Mouse (Mus musculus) midbrain, postnatal 0 days (tissue): ENCODE measurements around the gene Abhd12. TPM values are rescaled to one million over a fixed set of nuclear protein-coding genes. Genes with fewer than 3 reads are reported as not detected.

ENCODE experiments used
- ATAC-seq: fragments of 200-750 bp; cut with Nextera tagmentation; 2 replicates; pipeline ENCODE4 v1.8.0; 2017; ENCODE audit warnings: moderate number of reproducible peaks, mild to moderate bottlenecking, moderate TSS enrichment, moderate library complexity; ENCODE audit not compliant: low FRiP score
- DNase-seq: peaks from one replicate; pipeline ENCODE4 v3.0.0-alpha.2; 2015; ENCODE audit warnings: low spot score
- H3K27ac ChIP-seq: fragments of 300-500 bp; sonication (generic); 2 replicates; pipeline ENCODE4 v1.5.1; 2014; ENCODE audit warnings: low read depth, mild to moderate bottlenecking, low read length, mixed read lengths
- H3K27me3 ChIP-seq: fragments of 300-500 bp; sonication (generic); 2 replicates; pipeline ENCODE4 v1.6.1; 2014; ENCODE audit warnings: low read length, control low read depth, mixed read lengths; ENCODE audit not compliant: insufficient read depth
- H3K36me3 ChIP-seq: fragments of 300-500 bp; sonication (generic); 2 replicates; pipeline ENCODE4 v1.6.1; 2014; ENCODE audit warnings: low read length, control low read depth, mixed read lengths; ENCODE audit not compliant: insufficient read depth
- H3K4me1 ChIP-seq: fragments of 300-500 bp; sonication (generic); 2 replicates; pipeline ENCODE4 v1.6.1; 2014; ENCODE audit warnings: mild to moderate bottlenecking, control low read depth, antibody characterized with exemption, low read length, mixed read lengths; ENCODE audit not compliant: insufficient read depth
- H3K4me2 ChIP-seq: fragments of 300-500 bp; sonication (generic); 2 replicates; pipeline ENCODE4 v1.6.1; 2014; ENCODE audit warnings: low read depth, mild to moderate bottlenecking, low read length, mixed read lengths; ENCODE audit not compliant: poor library complexity, severe bottlenecking
- H3K4me3 ChIP-seq: fragments of 300-500 bp; sonication (generic); 2 replicates; pipeline ENCODE4 v1.5.1; 2014; ENCODE audit warnings: low read depth, mild to moderate bottlenecking, low read length, moderate library complexity
- H3K9ac ChIP-seq: fragments of 300-500 bp; sonication (generic); replicated peaks from 2 replicates; pipeline ENCODE4 v1.6.1; 2014; ENCODE audit warnings: mild to moderate bottlenecking, low read length, moderate library complexity, mixed read lengths; ENCODE audit not compliant: poor library complexity, severe bottlenecking
- H3K9me3 ChIP-seq: fragments of 300-500 bp; sonication (generic); 2 replicates; pipeline ENCODE4 v1.6.1; 2016; ENCODE audit warnings: low read length, control low read depth
- CTCF ChIP-seq: IDR thresholded peaks from 2 replicates; pipeline ENCODE4 v1.5.1; 2016; ENCODE audit warnings: antibody characterized with exemption, mild to moderate bottlenecking
- WGBS: fragments of 180-500 bp; shearing (Covaris S2); extraction: QIAGEN DNeasy Blood & Tissue Kit; methylation state at CpG from one replicate; pipeline ENCODE4 v1.1.7; 2014; 5-methylcytosine and 5-hydroxymethylcytosine counted together
- polyA plus RNA-seq: library from polyadenylated mRNA; unstranded; fragments of >200 nt; fragmentation: Nextera tagmentation; extraction: Ambion mirVana; gene quantifications from 2 replicates; pipeline ENCODE4 v1.2.1, GENCODE M21; 2015
- total RNA-seq: library from RNA; depleted of rRNA; stranded (reverse); fragments of >200 nt; gene quantifications from 2 replicates; pipeline ENCODE4 v1.2.3, GENCODE M21; 2014

The Abhd12 gene
- total and polyA plus RNA-seq, 2 experiments from 2014 or later = 144 to 156 TPM

GRCm38 (mm10) chr2:150902347-150902746, 2.2 kb downstream of the Abhd12 start:
- no peak for TF ChIP-seq CTCF
- ATAC-seq (no peak), DNase-seq (no peak)
- Histone ChIP-seq H3K9ac (0 out of 2 replicates have a peak overlapping the region, but pooled peaks have one; percentile 10), H3K27ac (no peak overlapping the region), H3K4me1 (peaks cover 3% of the 10 kb centered on the region; the same call in 1 of the 2 replicates), H3K27me3 (no peaks in the 10 kb centered on the region), H3K36me3 (0 out of 2 replicates have a peak, but pooled peaks cover 5% of the 10 kb centered on the region), H3K9me3 (no peaks in the 10 kb centered on the region), H3K4me3 (peak overlapping the region; percentile 17), H3K4me2 (peak overlapping the region; percentile 22)
- 87% methylated on average over 8 of the region's 8 CpGs for WGBS

GRCm38 (mm10) chr2:150900341-150900740, 4.2 kb downstream of the Abhd12 start:
- Histone ChIP-seq H3K9me3 (no peaks in the 10 kb centered on the region), H3K36me3 (0 out of 2 replicates have a peak, but pooled peaks cover 5% of the 10 kb centered on the region), H3K27me3 (no peaks in the 10 kb centered on the region), H3K27ac (no peak overlapping the region), H3K4me2 (no peak overlapping the region), H3K4me3 (no peak overlapping the region), H3K9ac (no peak overlapping the region), H3K4me1 (peaks cover 3% of the 10 kb centered on the region; the same call in 1 of the 2 replicates)
- no peak for DNase-seq
- WGBS = 93% methylated on average over 6 of the region's 6 CpGs
- no peak for TF ChIP-seq CTCF
- no peak for ATAC-seq

- Histone ChIP-seq H3K4me3 (no peak overlapping the region), H3K36me3 (0 out of 2 replicates have a peak, but pooled peaks cover 5% of the 10 kb centered on the region), H3K4me1 (no peaks in the 10 kb centered on the region), H3K9me3 (no peaks in the 10 kb centered on the region), H3K9ac (no peak overlapping the region), H3K27me3 (no peaks in the 10 kb centered on the region), H3K27ac (no peak overlapping the region), H3K4me2 (no peak overlapping the region)
- DNase-seq = no peak
- ATAC-seq = no peak
- WGBS = 87% methylated on average over 7 of the region's 7 CpGs
- TF ChIP-seq CTCF = no peak
These were observed 8.8 kb downstream of the Abhd12 start for GRCm38 (mm10) chr2:150895691-150896252.

- H3K9me3 ChIP-seq = no peaks in the 10 kb centered on the region
- no peak overlapping the region for H3K9ac ChIP-seq
- H3K4me1 ChIP-seq = no peaks in the 10 kb centered on the region
- H3K4me3 ChIP-seq = no peak overlapping the region
- DNase-seq (no peak), ATAC-seq (no peak)
- no peaks in the 10 kb centered on the region for H3K27me3 ChIP-seq
- no peaks in the 10 kb centered on the region for H3K36me3 ChIP-seq
- no peak overlapping the region for H3K4me2 ChIP-seq
- WGBS = 84% methylated on average over 2 of the region's 2 CpGs
- H3K27ac ChIP-seq = no peak overlapping the region
- no peak for TF ChIP-seq CTCF
These were observed 9.8 kb downstream of the Abhd12 start for GRCm38 (mm10) chr2:150894617-150895267.

GRCm38 (mm10) chr2:150887370-150887769, 17.2 kb downstream of the Abhd12 start:
- no peaks in the 10 kb centered on the region for H3K4me1 ChIP-seq
- H3K4me2 ChIP-seq = no peak overlapping the region
- no peak for ATAC-seq
- no peaks in the 10 kb centered on the region for H3K9me3 ChIP-seq
- no peak for DNase-seq
- peaks cover 2% of the 10 kb centered on the region; the same call in 1 of the 2 replicates for H3K36me3 ChIP-seq
- no peak overlapping the region for H3K27ac ChIP-seq
- no peak overlapping the region for H3K9ac ChIP-seq
- H3K4me3 ChIP-seq = no peak overlapping the region
- WGBS = 64% methylated on average over 2 of the region's 2 CpGs
- H3K27me3 ChIP-seq = no peaks in the 10 kb centered on the region
- no peak for TF ChIP-seq CTCF

GRCm38 (mm10) chr2:150886315-150886714, 18.2 kb downstream of the Abhd12 start:
- H3K9me3 ChIP-seq = no peaks in the 10 kb centered on the region
- DNase-seq (no peak), ATAC-seq (no peak)
- no peak overlapping the region for H3K9ac ChIP-seq
- H3K36me3 ChIP-seq = peaks cover 2% of the 10 kb centered on the region; the same call in 1 of the 2 replicates
- no peak overlapping the region for H3K27ac ChIP-seq
- no peaks in the 10 kb centered on the region for H3K4me1 ChIP-seq
- no peak overlapping the region for H3K4me3 ChIP-seq
- no peak for TF ChIP-seq CTCF
- no peak overlapping the region for H3K4me2 ChIP-seq
- no peaks in the 10 kb centered on the region for H3K27me3 ChIP-seq
